Mouse (Mus musculus): ENCODE results near the gene Rln1. TPM values are rescaled to one million over a fixed set of nuclear protein-coding genes. Genes with fewer than 3 reads are reported as not detected.
A peak's percentile ranks its signal among the peaks of the same experiment; 100 is the strongest.

Gene Rln1
- total and polyA plus RNA-seq, 3 experiments = not detected

GRCm38 (mm10) chr19:29370112-29370511 is 35.6 kb upstream of the Rln1 start:
- H3K36me3 ChIP-seq (replicated peaks in 1 of 2; ENCODE audit: control insufficient read depth in 1 of 2, insufficient read depth in 1 of 2, low read length in 1 of 2) = peaks cover 6 to 12% of the 10 kb centered on the region in 2 experiments
- H3K27me3 ChIP-seq (replicated peaks) = no peaks in the 10 kb centered on the region
- H3K79me2 ChIP-seq (replicated peaks; ENCODE audit: control insufficient read depth, extremely low read depth, insufficient read depth, poor library complexity, severe bottlenecking) = peaks cover 50% of the 10 kb centered on the region
- H3K4me1 ChIP-seq (ENCODE audit: control insufficient read depth in 1 of 2, insufficient read depth in 2 of 2) = peaks cover 10 to 26% of the 10 kb centered on the region in 2 experiments
- H3K4me2 ChIP-seq (ENCODE audit: insufficient read depth, low read depth, poor library complexity, severe bottlenecking) = peak overlapping the region; percentile 93
- in situ Hi-C loops (cut with MboI; ENCODE audit: low pct_ligation_motif_present, low pct_unique_long_range_greater_than_20kb, low sequenced_read_pairs) = loop anchor here (5.0 to 25.0 kb wide), 3 partner anchors 122 to 583 kb away; partner anchors contain the start of genes 9930021J03Rik and Ranbp6
- dilution Hi-C loops (cut with MboI; ENCODE audit: extremely low pct_ligation_motif_present, extremely low pct_unique_long_range_greater_than_20kb, low sequenced_read_pairs) = no loop called here
- peak overlapping the region; percentile 69; the same call in 1 of the 2 replicates for H3K27ac ChIP-seq (ENCODE audit: insufficient read depth, low read depth)
- no peak for DNase-seq (ENCODE audit: extremely low read depth)
- H3K9ac ChIP-seq (ENCODE audit: insufficient read depth, low read depth) = peak overlapping the region; percentile 88
- peak overlapping the region in 2 of 3 experiments; percentile 51 to 59 for H3K4me3 ChIP-seq (replicated peaks in 1 of 3; ENCODE audit: low read depth in 2 of 3, low read length in 2 of 3, poor library complexity in 1 of 3)
- no peaks in the 10 kb centered on the region for H3K9me3 ChIP-seq (replicated peaks; ENCODE audit: low read length)
- TF ChIP-seq MAZ (IDR thresholded peaks at IDR 0.05; ENCODE audit: low read depth, low read length) = 0 out of 2 replicates have a peak, but pooled peaks have one; percentile 27
- TF ChIP-seq TCF12 (IDR thresholded peaks at IDR 0.05; ENCODE audit: low read depth, low read length) = no peak

DNA sequence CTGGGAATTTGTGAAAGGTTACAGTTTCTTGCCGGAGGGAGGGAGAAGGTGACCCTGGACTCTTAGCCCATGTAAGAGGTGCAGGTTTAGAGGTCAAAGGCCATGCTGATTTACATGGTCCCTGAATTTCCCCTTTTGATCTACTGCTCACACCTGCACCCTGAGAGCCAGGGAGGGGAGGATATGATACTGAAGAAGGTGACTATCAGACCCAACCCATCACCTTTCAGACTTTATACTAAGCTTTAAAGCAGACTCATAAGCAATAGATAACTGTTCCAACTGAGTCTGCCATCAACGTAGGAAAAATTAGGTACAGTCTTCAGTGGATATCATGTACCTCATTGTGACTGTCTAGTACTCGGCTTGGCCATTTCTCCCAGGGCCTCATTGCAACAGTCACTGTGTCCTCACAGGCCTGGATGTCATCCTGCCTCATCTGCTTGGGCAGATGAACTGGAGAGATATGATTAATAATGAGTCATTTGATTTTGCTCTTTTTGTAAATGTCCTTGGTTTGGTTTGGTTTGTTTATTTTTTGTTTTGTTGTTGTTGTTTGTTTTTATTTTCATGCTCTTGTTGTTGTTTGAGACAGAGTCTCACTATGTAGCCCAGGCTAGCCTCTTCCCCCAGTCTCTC is 34.3 kb upstream of the Rln1 start:
- in situ Hi-C loops (cut with MboI; ENCODE audit: low pct_ligation_motif_present, low pct_unique_long_range_greater_than_20kb, low sequenced_read_pairs) (loop anchor here (5.0 to 25.0 kb wide), 3 partner anchors 54 to 581 kb away; partner anchors contain the start of genes 9930021J03Rik and Ranbp6), dilution Hi-C loops (cut with MboI; ENCODE audit: extremely low pct_ligation_motif_present, extremely low pct_unique_long_range_greater_than_20kb, low sequenced_read_pairs) (no loop called here)
- no peaks in the 10 kb centered on the region for H3K27me3 ChIP-seq (replicated peaks)
- H3K9ac ChIP-seq (ENCODE audit: insufficient read depth, low read depth) = peak overlapping the region; percentile 54
- peaks cover 5 to 6% of the 10 kb centered on the region in 2 experiments for H3K36me3 ChIP-seq (replicated peaks in 1 of 2; ENCODE audit: control insufficient read depth in 1 of 2, insufficient read depth in 1 of 2, low read length in 1 of 2)
- no peak for DNase-seq (ENCODE audit: extremely low read depth)
- peak overlapping the region; percentile 51 to 63 (median 59) for H3K4me3 ChIP-seq (replicated peaks in 1 of 3; ENCODE audit: low read depth in 2 of 3, low read length in 2 of 3, poor library complexity in 1 of 3)
- H3K9me3 ChIP-seq (replicated peaks; ENCODE audit: low read length) = no peaks in the 10 kb centered on the region
- peaks cover 11 to 32% of the 10 kb centered on the region in 2 experiments for H3K4me1 ChIP-seq (ENCODE audit: control insufficient read depth in 1 of 2, insufficient read depth in 2 of 2)
- H3K27ac ChIP-seq (ENCODE audit: insufficient read depth, low read depth) = peak overlapping the region; percentile 78
- H3K4me2 ChIP-seq (ENCODE audit: insufficient read depth, low read depth, poor library complexity, severe bottlenecking) = peak overlapping the region; percentile 39
- peaks cover 49% of the 10 kb centered on the region for H3K79me2 ChIP-seq (replicated peaks; ENCODE audit: control insufficient read depth, extremely low read depth, insufficient read depth, poor library complexity, severe bottlenecking)
- TF ChIP-seq NELFE (IDR thresholded peaks at IDR 0.05; ENCODE audit: low read depth, low read length) = no peak
- no peak for TF ChIP-seq ZKSCAN1 (IDR thresholded peaks at IDR 0.05; ENCODE audit: borderline replicate concordance, low read depth, low read length)
- no peak for TF ChIP-seq CTCF (conservative IDR thresholded peaks at IDR 0.05 in 1 of 2, IDR thresholded peaks at IDR 0.05 in 1 of 2; ENCODE audit: low read depth in 2 of 2, low read length in 2 of 2)
- TF ChIP-seq JUND (conservative IDR thresholded peaks at IDR 0.05; ENCODE audit: low read depth, low read length) = no peak
- TF ChIP-seq MAX (IDR thresholded peaks at IDR 0.05; ENCODE audit: low read length) = no peak
- no peak for TF ChIP-seq RAD21 (IDR thresholded peaks at IDR 0.05; ENCODE audit: low read depth, low read length)
- no peak for TF ChIP-seq POLR2AphosphoS2 (IDR thresholded peaks at IDR 0.05; ENCODE audit: low read depth, low read length)
- TF ChIP-seq UBTF (IDR thresholded peaks at IDR 0.05; ENCODE audit: low read depth, low read length) = no peak
- no peak for TF ChIP-seq GABPA (IDR thresholded peaks at IDR 0.05; ENCODE audit: insufficient replicate concordance, low read depth, low read length)
- TF ChIP-seq TBP (conservative IDR thresholded peaks at IDR 0.05; ENCODE audit: low read depth, low read length) = 0 out of 2 replicates have a peak, but pooled peaks have one; percentile 24
- no peak for TF ChIP-seq NRF1 (IDR thresholded peaks at IDR 0.05; ENCODE audit: low read depth, low read length)
- no peak for TF ChIP-seq KAT2A (IDR thresholded peaks at IDR 0.05; ENCODE audit: insufficient replicate concordance, low read length)
- TF ChIP-seq SMC3 (IDR thresholded peaks at IDR 0.05; ENCODE audit: low read depth, low read length) = no peak
- no peak for TF ChIP-seq MAFK (IDR thresholded peaks at IDR 0.05; ENCODE audit: insufficient replicate concordance, low read length)
- TF ChIP-seq E2F4 (IDR thresholded peaks at IDR 0.05; ENCODE audit: insufficient replicate concordance, low read depth, low read length) = no peak
- no peak for TF ChIP-seq ZMIZ1 (IDR thresholded peaks at IDR 0.05; ENCODE audit: low read depth, low read length)
- TF ChIP-seq ZNF384 (IDR thresholded peaks at IDR 0.05; ENCODE audit: low read depth, low read length) = no peak
- TF ChIP-seq ETS1 (conservative IDR thresholded peaks at IDR 0.05; ENCODE audit: low read depth, low read length) = peak; percentile 40
- TF ChIP-seq BHLHE40 (IDR thresholded peaks at IDR 0.05; ENCODE audit: low read depth, low read length) = 0 out of 2 replicates have a peak, but pooled peaks have one; percentile 25
- no peak for TF ChIP-seq JUN (IDR thresholded peaks at IDR 0.05; ENCODE audit: insufficient read depth, low read depth, low read length)
- TF ChIP-seq ZC3H11A (IDR thresholded peaks at IDR 0.05; ENCODE audit: low read depth, low read length) = no peak
- TF ChIP-seq PAX5 (IDR thresholded peaks at IDR 0.05; ENCODE audit: low read length) = no peak
- peak; percentile 36; the same call in 1 of the 2 replicates for TF ChIP-seq IRF4 (IDR thresholded peaks at IDR 0.05; ENCODE audit: low read depth, low read length)
- 0 out of 2 replicates have a peak, but pooled peaks have one; percentile 16 for TF ChIP-seq MEF2A (IDR thresholded peaks at IDR 0.05; ENCODE audit: borderline replicate concordance, low read depth, low read length)
- TF ChIP-seq POLR2A (IDR thresholded peaks at IDR 0.05; ENCODE audit: low read depth, low read length) = no peak
- no peak for TF ChIP-seq MYC (IDR thresholded peaks at IDR 0.05; ENCODE audit: low read depth, low read length)
- TF ChIP-seq CHD2 (IDR thresholded peaks at IDR 0.05; ENCODE audit: low read length) = peak; percentile 44; the same call in 1 of the 2 replicates
- peak; percentile 65 for TF ChIP-seq MXI1 (IDR thresholded peaks at IDR 0.05; ENCODE audit: low read depth, low read length)
- TF ChIP-seq USF1 (IDR thresholded peaks at IDR 0.05; ENCODE audit: low read depth, low read length) = no peak
- peak; percentile 25; the same call in 1 of the 2 replicates for TF ChIP-seq EP300 (IDR thresholded peaks at IDR 0.05; ENCODE audit: low read length)
